Mouse (Mus musculus) T-helper 17 cell (primary cell): ENCODE measurements at regions not wholly inside any gene's neighbourhood (a gene's known extent, or its start where the extent isn't known, plus 50 kb on each side); places are given as distances from the start of the nearest gene placed in this dataset.
"Not testable (repeated sequence)": the region's sequence is repeated elsewhere in the genome, so short reads cannot be mapped to it uniquely, and the experiment has no call there.

ENCODE experiments used
- in situ Hi-C, 2 experiments: fragments of 300-600 bp; cut with MboI, MseI; formaldehyde crosslinking; loops; 1 replicate in 1 of 2; 2 replicates in 1 of 2; pipeline ENCODE4 v1.15.1; 2025; ENCODE audit warnings: high pct_unique_total_duplicates in 2 of 2

DNA sequence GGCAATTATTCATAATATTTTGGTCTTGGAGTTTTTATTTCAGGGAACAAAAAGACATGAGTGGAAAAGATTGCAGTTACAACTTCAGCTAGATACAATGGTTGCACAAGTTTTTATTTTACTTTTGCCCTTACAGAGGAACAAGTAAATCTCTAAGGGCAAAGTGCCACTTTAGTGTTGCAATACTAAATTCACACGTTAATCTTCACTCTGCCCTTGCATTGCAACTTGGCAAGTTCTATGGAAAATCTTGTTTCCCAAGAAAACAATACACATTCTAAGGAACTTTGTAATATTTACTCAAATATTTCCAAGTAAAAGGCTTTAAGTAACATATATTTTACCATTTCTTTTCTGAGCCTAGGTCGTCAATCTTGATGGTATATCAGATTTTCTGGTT lies 85.9 kb downstream of the Chil6 start:
- in situ Hi-C loops = no loop called here

DNA sequence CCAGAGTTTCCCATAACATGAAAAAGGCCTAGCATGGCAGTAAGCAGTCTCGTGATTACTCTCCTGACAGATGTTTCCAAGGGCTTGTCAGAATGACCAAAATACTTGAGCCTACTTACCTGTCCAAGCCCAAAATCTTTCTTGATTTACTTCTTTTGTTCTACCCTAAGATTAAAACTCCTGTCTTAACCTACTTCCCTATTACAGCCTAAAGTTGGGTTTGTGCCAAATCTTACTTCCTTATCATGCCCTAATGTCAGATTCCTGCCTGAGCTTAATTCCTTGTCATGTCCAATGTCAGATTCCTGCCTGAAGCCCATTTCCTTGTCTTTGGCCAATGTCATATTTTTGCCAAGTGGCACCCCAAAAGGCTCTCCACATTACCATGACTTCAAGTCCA lies 89.0 kb downstream of the Chil6 start:
- in situ Hi-C loops = loop anchor here in 1 of 2 experiments (10.0 kb wide), 1 partner anchor 128 kb away; no protein-coding TSS in a partner anchor

DNA sequence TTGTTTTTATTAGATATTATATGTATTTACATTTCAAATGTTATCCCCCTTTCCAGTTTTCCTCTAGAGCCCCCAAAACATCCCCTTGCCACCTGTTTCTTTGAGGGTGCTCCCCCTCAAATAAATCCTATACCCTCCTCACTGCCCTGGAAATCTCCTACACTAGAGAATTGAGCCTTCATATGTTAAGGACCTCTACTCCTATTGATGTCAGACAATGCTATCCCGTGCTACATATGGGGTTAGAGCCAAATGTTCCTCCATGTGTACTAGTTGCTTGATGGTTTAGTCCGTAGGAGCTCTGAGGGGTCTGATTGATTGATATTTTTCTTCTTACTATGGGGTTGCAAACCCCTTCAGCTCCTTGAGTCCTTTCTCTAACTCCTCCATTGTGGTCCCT lies 73.6 kb upstream of the Chil4 start:
- in situ Hi-C loops = no loop called here

GRCm38 (mm10) chr3:106291894-106292293 lies 72.6 kb upstream of the Chil4 start:
- in situ Hi-C loops = no loop called here

- in situ Hi-C loops = not testable (repeated sequence)
Observed at GRCm38 (mm10) chr3:106278571-106278970, 59.3 kb upstream of the Chil4 start.

GRCm38 (mm10) chr3:106275677-106276076 lies 56.4 kb upstream of the Chil4 start:
- in situ Hi-C loops = not testable (repeated sequence)
